Mouse (Mus musculus): ENCODE measurements around the gene Gm20521.

GRCm38 (mm10) chr14:54903641-54904040, 20.4 kb downstream of the Gm20521 start:
- TF ChIP-seq CTCF (IDR thresholded peaks at IDR 0.05; ENCODE audit: extremely low read depth, insufficient read depth, low read length) (no peak), POLR2A (IDR thresholded peaks at IDR 0.05; ENCODE audit: extremely low read depth, insufficient read depth, low read length) (no peak)
